Mouse (Mus musculus) kidney, embryonic 14.5 days (tissue): Measurements from ENCODE around the gene Fignl1. TPM values are rescaled to one million over a fixed set of nuclear protein-coding genes. Genes with fewer than 3 reads are reported as not detected.

Experiments
- polyA plus RNA-seq: library from polyadenylated mRNA; unstranded; fragments of >200 nt; fragmentation: Nextera tagmentation; extraction: Ambion mirVana; gene quantifications from 2 replicates; pipeline ENCODE4 v1.2.1, GENCODE M21; 2014

Gene Fignl1
- polyA plus RNA-seq, 1 experiment from 2014 or later, result 85.4 TPM

Other genes with a start within 250 kb of the Fignl1 start
- gene 4930512M02Rik, start 181.1 kb downstream of the Fignl1 start, polyA plus RNA-seq, result not detected in 2 replicates
- 0.31 and 0.79 TPM in 2 replicates for gene Ikzf1, start 124.0 kb downstream of the Fignl1 start, polyA plus RNA-seq
- gene Ddc, start 89.2 kb upstream of the Fignl1 start, polyA plus RNA-seq, result 7.1 and 8.4 TPM in 2 replicates
- gene Grb10, start 229.7 kb upstream of the Fignl1 start, polyA plus RNA-seq, result 228 and 307 TPM in 2 replicates